Mouse (Mus musculus) MEL-GATA-1-ER (cell line): ENCODE data around the gene Olfr706.
"Not testable (repeated sequence)": the region's sequence is repeated elsewhere in the genome, so short reads cannot be mapped to it uniquely, and the experiment has no call there.

ENCODE experiments used
- DNase-seq: peaks from one replicate; pipeline ENCODE4 v3.0.0-alpha.2; 2012; ENCODE audit warnings: low read depth; ENCODE audit errors: extremely low read depth

Gene Olfr706

GRCm38 (mm10) chr7:106888062-106888461, at the start of gene Olfr706:
Olfr706 (minus strand) TSS chr7:106888162.
- no peak for DNase-seq

GRCm38 (mm10) chr7:106932119-106932518, 44.2 kb upstream of the Olfr706 start, which contains the start of gene Olfr709-ps1:
Olfr709-ps1 (minus strand) TSS chr7:106932219.
- DNase-seq = no peak

- not testable (repeated sequence) for DNase-seq
Observed at GRCm38 (mm10) chr7:106920961-106921360, 33.0 kb upstream of the Olfr706 start.

GRCm38 (mm10) chr7:106907676-106908075, 19.7 kb upstream of the Olfr706 start, which contains the start of gene Olfr1532-ps1:
Olfr1532-ps1 (plus strand) TSS chr7:106908001.
- no peak for DNase-seq

GRCm38 (mm10) chr7:106901141-106901540, 13.2 kb upstream of the Olfr706 start, which contains the start of gene Olfr707:
Olfr707 (minus strand) TSS chr7:106901241.
- not testable (repeated sequence) for DNase-seq

GRCm38 (mm10) chr7:106876791-106877190, 11.2 kb downstream of the Olfr706 start, which contains the start of gene Olfr705:
Olfr705 (minus strand) TSS chr7:106876891.
- DNase-seq = no peak

- DNase-seq = no peak
Observed at GRCm38 (mm10) chr7:106862885-106863284, 25.1 kb downstream of the Olfr706 start, which contains the start of gene Olfr704. Olfr704 (plus strand) TSS chr7:106863185.

GRCm38 (mm10) chr7:106843060-106843459, 44.9 kb downstream of the Olfr706 start, which contains the start of gene Olfr703:
Olfr703 (plus strand) TSS chr7:106843360.
- no peak for DNase-seq

GRCm38 (mm10) chr7:106833793-106834192, 54.2 kb downstream of the Olfr706 start, which contains the start of gene Olfr702:
Olfr702 (minus strand) TSS chr7:106833893.
- no peak for DNase-seq
